Mouse (Mus musculus) bone marrow macrophage, adult 2 months (primary cell): ENCODE measurements around the gene Sh3tc1.

Source experiments
- CTCF ChIP-seq: IDR thresholded peaks from 2 replicates; pipeline ENCODE4 v1.5.1; 2012; ENCODE audit warnings: low read depth, mild to moderate bottlenecking, low read length, moderate library complexity
- POLR2A ChIP-seq: IDR thresholded peaks from 2 replicates; pipeline ENCODE4 v1.6.1; 2012; ENCODE audit warnings: mild to moderate bottlenecking, low read depth, low read length, borderline replicate concordance

DNA sequence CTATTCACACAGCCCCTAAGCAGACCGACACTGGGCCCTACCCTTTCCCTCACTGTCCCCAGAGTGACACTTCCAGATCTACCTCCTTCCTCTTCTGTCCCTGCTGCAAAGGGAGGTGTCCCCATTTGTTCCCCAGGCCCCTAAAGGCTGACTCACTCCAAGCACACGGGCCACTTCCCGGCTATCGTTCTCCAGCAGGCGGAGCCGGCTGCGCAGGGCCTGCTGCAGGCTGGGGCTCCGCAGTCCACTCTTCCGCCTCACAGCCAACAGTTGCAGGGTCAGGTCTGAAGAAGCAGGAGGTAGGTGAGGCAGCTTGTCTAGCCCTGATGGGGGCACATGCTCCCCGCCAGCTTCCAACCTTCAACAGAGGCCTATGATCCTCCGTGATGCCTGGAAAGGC is 21.0 kb downstream of the Sh3tc1 start:
- TF ChIP-seq CTCF (no peak), POLR2A (no peak)
